Mouse (Mus musculus) cerebellum, postnatal 25 days (tissue): Measurements from ENCODE around the gene Gm5168.
"Not testable (repeated sequence)": the region's sequence is repeated elsewhere in the genome, so short reads cannot be mapped to it uniquely, and the experiment has no call there.

Source experiments
- DNase-seq, 2 experiments: peaks; one replicate each; pipeline ENCODE4 v3.0.0; 2021; ENCODE audit warnings: mixed read lengths in 2 of 2

Gene Gm5168

GRCm38 (mm10) chrX:26050941-26051340, at the start of gene Gm5168:
Gene Gm5168, minus strand, starts transcription at chrX:26051041.
- DNase-seq: not testable (repeated sequence)
